Mouse (Mus musculus): ENCODE data around the gene Hacl1. TPM values are rescaled to one million over a fixed set of nuclear protein-coding genes. Genes with fewer than 3 reads are reported as not detected.

The Hacl1 gene
- total RNA-seq, 1 experiment from 2014 or later: 27.5 TPM

DNA sequence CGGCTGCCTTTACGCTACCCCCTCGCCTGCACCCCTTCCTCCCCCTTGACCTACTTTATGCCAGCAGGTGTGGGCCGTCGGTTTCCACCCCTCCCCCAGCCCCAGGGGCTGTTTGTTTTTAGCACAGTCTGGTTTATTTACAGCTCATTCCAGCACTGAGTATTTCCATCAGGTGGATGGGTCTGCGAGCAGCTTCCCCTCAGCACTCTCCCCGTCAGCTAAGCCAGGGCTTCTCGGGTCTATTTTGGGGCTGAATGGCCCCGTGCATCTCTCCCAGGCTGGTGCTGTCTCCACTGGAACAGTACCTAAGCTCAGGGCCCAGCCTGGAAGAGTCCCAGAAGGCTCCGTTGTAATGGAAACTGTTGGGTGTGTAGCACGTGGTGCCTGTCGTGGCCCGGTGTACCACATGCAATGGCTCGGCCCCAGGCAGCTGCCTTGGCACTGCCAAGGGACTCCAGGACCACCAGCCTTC is 85.1 kb downstream of the Hacl1 start:
- ATAC-seq (replicated peaks; ENCODE audit: low read depth, poor library complexity, severe bottlenecking): no peak

GRCm38 (mm10) chr14:31555021-31555420 is 86.1 kb downstream of the Hacl1 start:
- no peak for ATAC-seq (replicated peaks; ENCODE audit: low read depth, poor library complexity, severe bottlenecking)

Other genes with a start within 250 kb of the Hacl1 start
- gene Sh3bp5, start 205.2 kb downstream of the Hacl1 start, total RNA-seq (2017): 4.0 and 6.2 TPM in 2 replicates
- 19.3 and 23.2 TPM in 2 replicates for gene Eaf1, start 146.9 kb downstream of the Hacl1 start, total RNA-seq (2017)
- gene Mettl6, start 146.2 kb downstream of the Hacl1 start, total RNA-seq (2017): 66.3 and 72.4 TPM in 2 replicates
- gene Colq, start 49.9 kb downstream of the Hacl1 start, total RNA-seq (2017): not detected in 2 replicates
- gene Gm49387, start 408 bp downstream of the Hacl1 start, total RNA-seq (2017): not detected in 2 replicates
- 12.2 and 13.1 TPM in 2 replicates for gene Btd, start 258 bp downstream of the Hacl1 start, total RNA-seq (2017)
- gene Ankrd28, start 189.4 kb upstream of the Hacl1 start, total RNA-seq (2017): 102 and 121 TPM in 2 replicates

Measured in common myeloid progenitor, adult 5-6 weeks (primary cell).